Mouse (Mus musculus): ENCODE data around the gene Pxmp4. TPM values are rescaled to one million over a fixed set of nuclear protein-coding genes. Genes with fewer than 3 reads are reported as not detected.

Gene Pxmp4
- polyA plus RNA-seq, 1 experiment from 2014 or later = 12.4 TPM

DNA sequence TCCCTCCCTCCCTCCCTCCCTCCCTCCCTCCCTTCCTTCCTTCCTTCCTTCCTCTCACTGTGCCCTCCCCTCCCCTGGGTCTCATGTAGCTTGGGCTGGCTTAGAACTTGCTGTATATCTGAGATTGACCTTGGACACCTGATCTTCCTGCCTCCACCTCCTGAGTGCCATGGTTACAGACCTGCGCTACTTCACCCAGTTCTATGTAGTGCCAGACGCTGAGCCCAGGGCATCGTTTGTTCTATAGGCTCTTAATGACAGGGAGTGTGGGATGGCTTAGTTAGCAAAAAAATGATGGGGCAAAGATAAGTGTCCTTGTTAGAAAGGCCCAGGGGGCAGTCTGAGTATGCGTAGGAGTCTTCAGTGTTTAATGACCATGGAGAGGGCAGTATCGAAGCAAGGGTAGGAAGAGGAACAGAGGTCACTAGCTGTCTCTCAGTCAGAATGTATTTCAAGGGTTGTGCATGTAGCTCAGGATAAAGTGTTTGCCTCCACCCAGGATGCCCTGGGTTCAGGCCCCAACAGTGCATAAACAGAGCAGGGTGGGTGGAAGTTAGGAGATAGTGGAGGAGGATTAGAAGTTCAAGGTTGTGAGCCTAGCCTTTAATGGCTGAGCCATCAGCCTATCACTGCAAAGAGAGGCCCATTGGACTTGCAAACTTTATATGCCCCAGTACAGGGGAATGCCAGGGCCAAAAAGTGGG lies 29.7 kb upstream of the Pxmp4 start:
- no peaks in the 10 kb centered on the region for H3K4me1 ChIP-seq
- no peak overlapping the region for H3K4me3 ChIP-seq
- WGBS = 95% methylated on average over 5 of the region's 5 CpGs
- H3K36me3 ChIP-seq (replicated peaks) = peaks cover 74% of the 10 kb centered on the region
- no peaks in the 10 kb centered on the region for H3K27me3 ChIP-seq (ENCODE audit: poor library complexity, severe bottlenecking)
- peaks cover 4% of the 10 kb centered on the region for H3K9me3 ChIP-seq
- H3K27ac ChIP-seq = no peak overlapping the region
- no peak for DNase-seq (ENCODE audit: extremely low spot score, low spot score)

DNA sequence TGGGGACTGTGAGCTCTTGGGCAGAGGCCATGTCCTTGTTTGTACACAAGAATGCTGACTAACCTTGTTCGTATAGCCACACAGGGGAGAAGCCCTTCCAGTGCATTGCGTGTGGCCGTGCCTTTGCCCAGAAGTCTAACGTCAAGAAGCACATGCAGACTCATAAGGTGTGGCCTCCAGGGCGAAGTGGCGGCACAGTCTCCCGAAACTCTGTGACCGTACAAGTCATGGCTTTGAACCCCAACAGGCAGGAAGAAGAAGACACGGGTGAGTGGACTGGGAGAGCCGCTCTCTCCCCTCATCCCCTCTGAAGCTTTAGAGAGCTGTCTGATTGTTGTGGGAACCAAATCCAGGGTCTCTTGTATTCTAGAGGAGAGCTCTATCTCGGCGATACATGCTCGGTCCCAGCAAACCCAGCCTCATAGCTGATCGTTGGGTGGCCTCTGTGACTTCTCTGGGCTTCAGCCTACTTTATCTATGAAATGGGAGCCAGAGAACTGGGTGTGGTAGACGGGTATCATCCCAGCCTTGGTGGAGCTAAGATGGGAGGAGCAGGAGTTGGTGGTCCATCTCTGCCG lies 28.8 kb upstream of the Pxmp4 start:
- no peak overlapping the region for H3K4me3 ChIP-seq
- 92% methylated on average over 16 of the region's 16 CpGs for WGBS
- no peaks in the 10 kb centered on the region for H3K27me3 ChIP-seq (ENCODE audit: poor library complexity, severe bottlenecking)
- H3K4me1 ChIP-seq = no peaks in the 10 kb centered on the region
- no peak for DNase-seq (ENCODE audit: extremely low spot score, low spot score)
- H3K27ac ChIP-seq = peak overlapping the region; percentile 0; the same call in 1 of the 2 replicates
- peaks cover 72% of the 10 kb centered on the region for H3K36me3 ChIP-seq (replicated peaks)
- H3K9me3 ChIP-seq = no peaks in the 10 kb centered on the region

DNA sequence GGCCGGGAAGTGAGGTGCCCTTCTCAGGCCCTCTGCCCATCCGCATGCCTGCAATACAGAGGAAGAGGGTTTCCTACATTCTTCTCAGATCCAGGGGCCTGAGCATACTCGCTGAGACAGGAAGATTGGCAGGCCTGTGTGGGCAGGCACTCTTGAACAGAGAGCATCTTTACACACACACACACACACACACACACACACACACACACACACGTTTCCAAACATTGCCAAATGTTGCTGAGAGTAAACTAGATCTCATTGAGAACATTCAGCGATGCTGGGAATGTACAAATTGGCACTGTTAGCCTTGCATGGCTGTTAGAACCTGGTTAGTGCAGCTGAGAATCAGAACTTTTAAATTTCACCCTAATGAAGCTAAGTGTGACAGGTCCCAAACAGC lies 27.0 kb upstream of the Pxmp4 start:
- WGBS = 87% methylated on average over 5 of the region's 5 CpGs
- Histone ChIP-seq H3K36me3 (replicated peaks) (peaks cover 66% of the 10 kb centered on the region), H3K9me3 (no peaks in the 10 kb centered on the region), H3K27ac (no peak overlapping the region), H3K4me3 (no peak overlapping the region), H3K27me3 (ENCODE audit: poor library complexity, severe bottlenecking) (no peaks in the 10 kb centered on the region), H3K4me1 (no peaks in the 10 kb centered on the region)
- DNase-seq (ENCODE audit: extremely low spot score, low spot score) = no peak

DNA sequence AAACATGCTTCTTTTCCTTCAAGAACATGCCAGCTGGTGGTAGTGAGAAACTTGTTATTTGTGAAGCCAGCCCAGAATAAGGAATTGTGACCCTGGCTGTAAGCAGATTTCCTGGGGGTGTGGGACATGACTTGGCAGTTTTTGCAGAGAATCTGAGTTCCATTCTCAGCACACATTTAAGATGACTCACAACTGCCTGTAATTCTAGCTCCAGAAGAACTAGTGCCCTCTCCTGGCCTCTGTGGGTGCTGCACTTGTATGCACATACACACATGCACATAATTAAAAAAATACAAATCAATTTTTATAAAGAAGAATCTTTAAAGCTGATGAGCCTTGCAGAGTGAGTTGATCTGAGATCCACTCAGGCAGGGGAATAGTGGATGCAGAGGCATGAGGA lies 20.6 kb upstream of the Pxmp4 start:
- H3K4me1 ChIP-seq = no peaks in the 10 kb centered on the region
- H3K27ac ChIP-seq = no peak overlapping the region
- H3K36me3 ChIP-seq (replicated peaks) = peaks cover 65% of the 10 kb centered on the region
- no peak for DNase-seq (ENCODE audit: extremely low spot score, low spot score)
- peaks cover 7% of the 10 kb centered on the region; the same call in 1 of the 2 replicates for H3K9me3 ChIP-seq
- H3K27me3 ChIP-seq (ENCODE audit: poor library complexity, severe bottlenecking) = no peaks in the 10 kb centered on the region
- H3K4me3 ChIP-seq = no peak overlapping the region

DNA sequence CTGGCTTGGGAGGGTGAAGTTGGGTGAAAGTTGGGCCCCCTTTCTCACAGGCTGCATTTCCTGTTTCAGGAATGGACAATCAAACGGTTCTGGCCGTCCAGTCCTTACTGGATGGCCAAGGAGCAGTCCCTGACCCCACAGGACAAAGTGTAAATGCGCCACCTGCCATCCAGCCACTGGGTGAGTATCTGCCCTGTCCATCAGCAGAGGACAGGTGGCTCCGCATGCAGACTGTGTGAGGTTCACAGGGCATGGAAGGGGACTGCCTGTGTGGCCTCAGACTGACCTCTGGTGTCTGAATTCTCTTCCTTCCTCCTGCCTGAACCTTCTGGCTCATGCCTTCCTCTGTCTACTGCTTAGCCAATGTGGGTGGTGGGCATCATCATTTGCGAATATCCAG lies 18.2 kb upstream of the Pxmp4 start:
- Histone ChIP-seq H3K4me3 (no peak overlapping the region), H3K9me3 (peaks cover 7% of the 10 kb centered on the region; the same call in 1 of the 2 replicates), H3K27me3 (ENCODE audit: poor library complexity, severe bottlenecking) (no peaks in the 10 kb centered on the region), H3K4me1 (no peaks in the 10 kb centered on the region), H3K27ac (no peak overlapping the region), H3K36me3 (replicated peaks) (peaks cover 51% of the 10 kb centered on the region)
- 87% methylated on average over 5 of the region's 5 CpGs for whole genome bisulfite sequencing
- DNase-seq (ENCODE audit: extremely low spot score, low spot score) = no peak

DNA sequence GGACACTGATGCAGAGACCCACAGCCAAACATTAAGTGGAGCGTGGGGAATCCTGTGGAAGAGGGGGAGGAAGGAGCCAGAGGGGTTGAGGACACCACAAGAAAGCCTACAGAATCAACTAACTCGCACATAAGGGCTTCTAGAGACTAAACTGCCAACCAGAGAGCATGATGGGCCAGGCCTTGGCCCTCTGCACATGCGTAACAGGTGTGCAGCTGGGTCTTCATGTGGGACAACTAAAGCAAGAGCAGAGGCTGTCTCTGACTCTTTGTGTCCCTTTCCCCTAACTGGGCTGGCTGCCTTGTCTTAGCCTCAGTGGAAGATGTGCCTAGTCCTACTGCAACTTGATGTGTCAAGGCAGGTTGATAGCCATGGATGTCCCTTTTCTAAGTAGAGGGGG lies 13.6 kb upstream of the Pxmp4 start:
- Histone ChIP-seq H3K4me3 (no peak overlapping the region), H3K9me3 (no peaks in the 10 kb centered on the region), H3K27ac (no peak overlapping the region), H3K27me3 (ENCODE audit: poor library complexity, severe bottlenecking) (no peaks in the 10 kb centered on the region), H3K4me1 (peaks cover 34% of the 10 kb centered on the region), H3K36me3 (replicated peaks) (peaks cover 13% of the 10 kb centered on the region)
- no peak for DNase-seq (ENCODE audit: extremely low spot score, low spot score)
- WGBS = 86% methylated on average over 3 of the region's 3 CpGs

DNA sequence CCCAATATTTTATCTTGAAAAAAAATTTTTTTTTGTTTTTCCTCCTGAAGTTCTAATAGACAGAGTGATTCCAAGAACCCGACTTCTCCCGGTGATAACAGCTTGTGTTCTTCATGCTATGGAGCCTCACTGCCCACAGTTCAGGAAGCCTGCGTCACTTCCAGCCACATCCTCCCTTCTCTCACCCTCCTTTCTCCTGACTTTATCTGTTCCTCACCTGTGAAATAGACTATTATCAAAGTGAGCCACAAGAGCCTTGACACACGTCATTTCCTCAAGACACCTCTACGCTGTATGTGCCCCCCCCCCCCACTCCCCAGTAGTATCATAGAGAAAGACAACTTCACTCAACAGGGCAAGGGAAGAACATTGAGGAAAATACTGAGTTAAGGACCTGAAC lies 12.2 kb upstream of the Pxmp4 start:
- peaks cover 34% of the 10 kb centered on the region for H3K4me1 ChIP-seq
- H3K36me3 ChIP-seq (replicated peaks) = peaks cover 9% of the 10 kb centered on the region
- no peak for DNase-seq (ENCODE audit: extremely low spot score, low spot score)
- H3K27me3 ChIP-seq (ENCODE audit: poor library complexity, severe bottlenecking) = no peaks in the 10 kb centered on the region
- WGBS = 95% methylated on average over 5 of the region's 5 CpGs
- no peaks in the 10 kb centered on the region for H3K9me3 ChIP-seq
- no peak overlapping the region for H3K4me3 ChIP-seq
- H3K27ac ChIP-seq = no peak overlapping the region

DNA sequence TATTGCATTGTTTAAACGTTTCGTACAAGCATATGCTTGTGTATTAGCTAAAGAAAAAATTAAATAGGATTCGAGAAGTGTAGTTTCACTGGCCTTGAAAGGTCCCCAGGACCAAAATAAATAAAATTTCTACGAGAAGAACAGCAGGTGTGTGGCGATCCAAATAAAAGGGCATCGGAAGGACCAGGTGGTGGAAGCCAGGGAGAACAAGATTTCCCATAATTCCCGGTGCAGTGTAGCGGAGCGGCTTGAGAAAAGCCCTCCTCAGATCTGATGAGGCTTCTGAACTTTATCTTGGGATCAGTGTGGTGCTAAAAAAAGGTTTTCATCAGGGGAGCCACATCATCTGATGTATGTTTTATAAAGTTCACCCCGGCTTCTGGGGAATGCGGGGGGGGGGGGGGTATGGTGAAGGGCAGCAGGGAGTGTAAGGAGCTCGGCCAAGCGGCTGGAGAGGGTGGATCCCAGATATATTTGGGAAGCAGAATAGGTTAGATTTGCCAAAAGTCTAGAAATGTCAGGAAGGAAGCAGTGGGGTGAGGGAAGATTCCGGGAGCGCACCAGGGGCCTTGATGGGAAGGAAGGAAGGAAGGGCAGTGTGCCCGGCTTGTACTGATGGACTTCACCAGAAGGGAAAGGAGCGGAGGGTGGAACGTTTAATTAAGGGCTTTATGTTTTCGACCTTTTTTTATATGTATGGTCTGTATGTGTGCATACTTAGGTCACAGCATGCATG lies 11.5 kb upstream of the Pxmp4 start:
- 74% methylated on average over 19 of the region's 19 CpGs for WGBS
- peak overlapping the region; percentile 96 for H3K27ac ChIP-seq
- H3K9me3 ChIP-seq = no peaks in the 10 kb centered on the region
- DNase-seq (ENCODE audit: extremely low spot score, low spot score) = no peak
- H3K36me3 ChIP-seq (replicated peaks) = peaks cover 6% of the 10 kb centered on the region
- no peaks in the 10 kb centered on the region for H3K27me3 ChIP-seq (ENCODE audit: poor library complexity, severe bottlenecking)
- H3K4me3 ChIP-seq = peak overlapping the region; percentile 12; the same call in 1 of the 2 replicates
- H3K4me1 ChIP-seq = peaks cover 34% of the 10 kb centered on the region

DNA sequence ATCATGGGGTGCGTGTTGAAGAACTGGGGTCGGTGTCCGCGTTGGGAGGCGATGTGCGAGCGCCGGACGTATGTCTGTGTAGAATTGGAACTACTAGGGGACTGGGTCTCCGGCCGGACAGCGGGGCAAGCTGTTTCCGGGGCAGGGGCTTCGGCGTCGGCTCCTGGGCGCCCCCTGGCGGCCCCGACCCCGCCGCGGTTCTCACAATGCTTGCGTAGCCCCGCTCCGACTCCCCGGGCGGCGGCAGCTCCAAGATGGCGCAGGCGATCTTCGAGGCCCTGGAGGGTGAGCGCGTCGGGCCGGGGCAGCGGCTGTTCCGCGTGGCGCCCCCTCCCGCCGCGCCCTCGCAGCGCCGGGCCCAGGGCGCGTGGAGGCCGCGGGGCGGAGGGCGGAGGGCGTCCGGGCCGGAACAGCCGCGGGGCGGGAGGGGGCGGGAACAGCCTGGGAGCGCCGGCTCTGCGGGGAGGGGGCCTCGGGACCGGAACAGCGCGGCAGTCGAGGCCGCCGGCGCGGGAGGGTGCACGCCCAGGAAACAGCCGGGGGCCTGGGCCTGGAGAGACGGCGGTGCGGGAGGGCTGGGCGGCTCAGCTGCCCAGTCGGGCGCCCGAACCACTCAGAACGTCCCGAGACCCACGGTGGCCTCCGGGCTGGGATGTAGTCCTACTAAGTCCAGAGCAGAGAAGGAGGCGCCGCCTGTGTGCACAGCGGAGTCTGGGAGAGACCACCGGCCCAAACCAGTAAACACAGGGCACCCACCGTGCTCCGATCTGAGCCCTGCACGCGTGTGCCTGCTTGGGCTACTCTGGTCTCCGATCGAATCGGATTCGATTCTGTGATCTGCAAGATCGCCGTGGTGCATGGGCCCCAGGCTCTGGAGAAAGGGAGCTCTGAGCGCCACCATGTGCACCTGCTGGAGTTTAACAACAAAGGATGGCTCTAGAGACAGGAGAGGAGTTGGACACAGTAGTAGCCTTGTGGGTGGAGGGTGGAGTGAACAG lies 9.9 kb upstream of the Pxmp4 start, which contains the start of the genes Zfp341 and 4930519P11Rik:
Zfp341 (plus strand) TSS at position 180 of the 998 bp plus-strand sequence.
4930519P11Rik (minus strand) TSS at position 320 of the 998 bp plus-strand sequence.
- Histone ChIP-seq H3K36me3 (replicated peaks) (peaks cover 6% of the 10 kb centered on the region), H3K27ac (peak within 1 kb of the TSS; percentile 96), H3K4me3 (peak within 1 kb of the TSS; percentile 60), H3K9me3 (no peaks in the 10 kb centered on the region), H3K4me1 (peaks cover 34% of the 10 kb centered on the region), H3K27me3 (ENCODE audit: poor library complexity, severe bottlenecking) (peaks cover 5% of the 10 kb centered on the region)
- WGBS = 1% methylated on average over 97 of the region's 98 CpGs
- DNase-seq (ENCODE audit: extremely low spot score, low spot score) = peak; percentile 90

DNA sequence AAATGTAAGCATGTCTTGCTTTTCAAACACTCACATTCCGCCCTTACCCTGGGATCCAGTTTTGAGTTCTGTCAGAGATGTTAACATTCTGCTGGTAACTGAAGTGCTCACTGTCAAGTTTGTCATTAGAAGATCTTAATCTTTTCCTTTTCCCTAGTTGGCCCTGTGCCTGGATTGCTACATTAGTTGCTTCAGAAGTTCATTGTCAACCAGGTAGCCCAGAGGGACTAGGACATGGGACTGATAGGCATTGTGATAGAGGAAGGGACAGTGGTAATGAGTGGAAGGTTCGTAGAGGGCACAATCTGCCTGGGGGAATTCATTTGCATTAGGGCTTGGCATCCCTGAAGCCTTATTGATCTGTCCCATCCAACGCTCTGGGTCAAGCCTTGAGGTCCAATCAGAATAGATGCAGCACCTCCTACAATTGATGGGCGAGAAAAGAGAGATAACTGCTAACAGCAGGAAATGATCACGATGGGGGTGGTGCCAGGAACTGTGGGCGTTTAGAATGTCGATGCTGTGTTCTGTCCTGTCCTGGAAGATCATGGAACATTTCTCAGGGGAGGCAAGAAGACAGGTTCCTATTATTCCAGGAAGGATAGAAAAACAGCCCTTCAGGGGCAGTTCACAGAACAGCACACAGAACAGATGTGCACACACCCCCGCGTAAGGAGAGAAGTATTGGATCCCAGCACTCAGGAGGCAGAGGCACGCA lies 5.7 kb upstream of the Pxmp4 start:
- no peak for DNase-seq (ENCODE audit: extremely low spot score, low spot score)
- H3K27me3 ChIP-seq (ENCODE audit: poor library complexity, severe bottlenecking) = peaks cover 6% of the 10 kb centered on the region
- H3K27ac ChIP-seq = no peak overlapping the region
- no peaks in the 10 kb centered on the region for H3K9me3 ChIP-seq
- no peak overlapping the region for H3K4me3 ChIP-seq
- H3K4me1 ChIP-seq = peaks cover 23% of the 10 kb centered on the region
- 70% methylated on average over 10 of the region's 10 CpGs for WGBS
- no peaks in the 10 kb centered on the region for H3K36me3 ChIP-seq (replicated peaks)

DNA sequence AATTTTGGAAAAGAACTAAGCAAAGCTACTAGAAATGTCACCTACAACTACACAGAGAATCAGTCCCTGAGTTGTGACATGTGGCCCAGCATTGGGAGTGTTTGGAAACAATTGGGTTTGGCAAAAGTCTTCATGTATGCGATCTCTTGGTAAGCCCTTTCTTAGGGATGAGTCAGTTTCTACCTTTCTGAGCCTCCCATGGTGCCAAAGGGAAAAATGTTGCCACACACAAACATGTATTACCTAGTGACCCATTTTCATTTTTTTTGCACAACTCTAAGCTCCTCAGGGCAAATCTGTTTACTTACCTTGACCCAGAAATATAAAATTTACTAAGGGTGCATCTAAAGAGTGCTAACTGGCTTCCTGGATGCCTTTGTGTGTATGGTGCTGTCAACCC lies 3.5 kb upstream of the Pxmp4 start:
- Histone ChIP-seq H3K4me1 (peaks cover 16% of the 10 kb centered on the region), H3K27me3 (ENCODE audit: poor library complexity, severe bottlenecking) (peaks cover 6% of the 10 kb centered on the region), H3K27ac (no peak overlapping the region), H3K36me3 (replicated peaks) (no peaks in the 10 kb centered on the region), H3K9me3 (no peaks in the 10 kb centered on the region), H3K4me3 (no peak overlapping the region)
- WGBS = 74% methylated on average over 1 of the region's 1 CpGs
- no peak for DNase-seq (ENCODE audit: extremely low spot score, low spot score)
